Mouse (Mus musculus): ENCODE measurements around the gene Bub1. TPM values are rescaled to one million over a fixed set of nuclear protein-coding genes. Genes with fewer than 3 reads are reported as not detected.

Bub1 gene
- total RNA-seq, 4 experiments from 2014 or later, result 0.25 to 0.99 TPM; not detected in 2

DNA sequence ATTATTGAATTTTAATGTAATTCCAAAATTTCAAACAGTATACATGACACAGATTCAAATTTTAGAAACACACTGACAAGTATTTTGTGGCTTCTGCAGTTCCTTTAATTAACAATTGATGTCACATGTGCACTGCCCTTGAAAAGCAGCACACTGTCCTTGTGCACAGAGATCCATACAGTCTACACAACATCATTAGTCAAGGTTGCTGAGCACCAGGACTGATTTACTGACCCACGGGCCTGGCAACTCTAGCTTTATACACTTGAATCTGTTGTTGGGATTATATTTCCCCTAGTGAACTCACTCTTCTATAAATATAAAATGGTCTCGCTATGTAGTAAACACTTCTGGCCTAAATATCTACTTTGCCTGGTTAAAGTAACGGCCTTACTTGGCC is 56.7 kb downstream of the Bub1 start:
- no peak for DNase-seq (ENCODE audit: low spot score in 2 of 2)

DNA sequence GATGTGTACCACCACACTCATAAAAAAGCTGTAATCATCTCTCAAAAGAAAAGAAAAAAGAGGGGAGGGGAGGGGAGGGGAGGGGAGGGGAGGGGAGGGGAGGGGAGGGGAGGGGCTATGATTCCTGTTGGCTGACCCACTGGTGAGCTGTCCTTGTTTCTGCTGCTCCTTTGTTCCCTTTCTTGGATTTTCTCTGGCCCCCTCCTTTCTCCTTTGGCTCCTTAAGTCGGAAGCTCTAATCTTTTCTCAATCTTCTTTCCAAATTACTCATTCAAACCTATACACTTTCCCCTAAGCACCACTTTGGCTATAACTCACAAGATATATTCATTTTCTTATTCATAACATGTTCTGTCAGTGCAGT is 57.1 kb downstream of the Bub1 start:
- DNase-seq (ENCODE audit: low spot score in 2 of 2), result no peak

DNA sequence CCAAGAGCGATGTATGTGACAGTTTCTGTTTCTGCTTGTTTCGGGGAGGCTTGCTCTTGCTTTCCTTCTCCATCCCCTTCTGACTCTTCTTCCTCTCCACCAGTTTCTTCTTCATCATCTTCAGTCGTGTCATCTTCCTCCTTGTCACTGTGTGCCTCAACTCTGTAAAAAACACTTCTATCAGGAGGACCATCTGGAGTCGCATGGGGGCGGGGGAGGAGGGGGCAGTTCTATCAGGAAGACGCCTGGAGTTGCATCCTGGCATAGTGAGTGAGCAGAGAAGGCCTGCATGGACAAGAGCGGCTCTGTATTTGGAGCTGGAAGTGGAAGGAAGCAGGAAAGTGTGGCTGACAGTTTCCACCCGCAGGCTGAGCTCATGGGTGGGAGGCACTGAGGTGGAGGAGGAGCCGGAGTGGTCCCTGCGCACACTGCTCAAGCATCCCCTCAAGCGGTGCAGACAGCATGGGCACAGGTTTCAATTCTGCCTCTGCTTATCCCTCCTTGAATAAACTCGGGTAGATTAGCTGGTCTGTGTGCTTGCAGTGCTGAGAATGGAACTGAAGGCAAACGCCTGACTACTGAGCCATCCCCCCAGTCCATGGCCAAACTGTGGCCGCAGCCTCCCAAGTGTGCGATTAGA is 57.6 kb downstream of the Bub1 start:
- DNase-seq (ENCODE audit: low spot score in 2 of 2), result no peak

DNA sequence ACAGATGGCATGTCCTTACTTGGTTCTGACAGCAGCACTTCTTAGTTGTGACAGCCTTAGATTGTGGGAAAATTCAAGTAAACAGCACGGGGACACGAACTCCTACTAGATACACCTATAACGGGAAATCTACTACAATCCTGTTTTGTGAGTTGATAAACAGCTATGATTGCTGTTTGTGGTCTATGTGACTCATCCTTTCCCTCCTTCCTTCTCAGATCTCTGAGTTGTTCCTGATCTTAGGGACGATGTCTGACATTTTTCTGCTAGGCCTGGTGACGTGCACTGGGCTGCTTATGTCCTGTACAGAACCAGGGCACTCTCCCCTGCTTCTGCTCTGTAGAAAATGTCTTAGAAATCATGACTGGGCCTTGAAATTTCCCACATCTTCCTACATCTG is 70.1 kb downstream of the Bub1 start:
- no peak for DNase-seq (ENCODE audit: low spot score in 2 of 2)

DNA sequence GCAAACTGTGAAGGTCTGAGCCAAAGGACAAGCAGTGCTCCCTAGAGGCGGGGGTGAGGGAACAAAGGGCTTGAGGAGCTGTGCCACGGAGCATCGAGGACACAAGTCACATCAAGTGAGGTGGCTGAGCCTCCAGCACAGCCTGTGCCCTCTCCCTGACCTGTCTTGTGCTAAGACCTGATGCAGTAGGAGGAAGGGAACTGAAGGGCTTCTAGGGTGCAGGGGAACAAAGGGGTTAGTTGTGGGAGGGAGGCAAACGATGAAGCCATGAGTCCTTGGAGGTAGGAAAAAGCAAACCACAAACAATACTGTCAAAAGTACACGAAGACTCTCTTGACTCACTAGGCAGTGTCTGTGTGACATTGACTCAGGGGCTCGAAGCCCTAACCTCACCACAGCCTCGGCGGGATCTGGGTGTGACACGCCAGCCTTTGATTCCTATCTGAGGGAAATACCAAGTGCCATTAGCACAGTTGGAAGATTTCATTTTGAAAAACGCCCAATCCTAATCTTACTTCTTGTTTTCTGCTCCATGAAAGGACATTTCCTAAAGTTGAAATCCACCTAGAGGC is 71.2 kb downstream of the Bub1 start:
- no peak for DNase-seq (ENCODE audit: low spot score in 2 of 2)

DNA sequence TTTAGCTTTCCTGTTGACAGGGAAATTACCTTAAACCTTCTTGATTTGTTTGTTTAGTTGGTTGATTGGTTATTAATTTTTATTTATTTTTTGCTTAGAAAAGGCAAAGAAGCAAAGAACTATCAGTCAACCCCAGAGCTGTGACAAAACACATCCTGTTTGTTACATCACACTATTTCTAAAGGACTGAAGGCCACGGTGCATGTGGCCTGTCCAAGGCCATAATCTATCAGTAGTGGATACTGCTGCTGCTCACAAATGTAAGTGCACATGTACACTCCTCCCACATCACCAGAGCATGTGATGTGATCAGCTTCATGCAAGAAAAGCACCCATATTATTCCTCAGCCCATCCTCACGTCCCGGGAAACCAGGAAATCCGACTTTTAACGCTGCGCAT is 71.7 kb downstream of the Bub1 start:
- DNase-seq (ENCODE audit: low spot score in 2 of 2), result no peak

DNA sequence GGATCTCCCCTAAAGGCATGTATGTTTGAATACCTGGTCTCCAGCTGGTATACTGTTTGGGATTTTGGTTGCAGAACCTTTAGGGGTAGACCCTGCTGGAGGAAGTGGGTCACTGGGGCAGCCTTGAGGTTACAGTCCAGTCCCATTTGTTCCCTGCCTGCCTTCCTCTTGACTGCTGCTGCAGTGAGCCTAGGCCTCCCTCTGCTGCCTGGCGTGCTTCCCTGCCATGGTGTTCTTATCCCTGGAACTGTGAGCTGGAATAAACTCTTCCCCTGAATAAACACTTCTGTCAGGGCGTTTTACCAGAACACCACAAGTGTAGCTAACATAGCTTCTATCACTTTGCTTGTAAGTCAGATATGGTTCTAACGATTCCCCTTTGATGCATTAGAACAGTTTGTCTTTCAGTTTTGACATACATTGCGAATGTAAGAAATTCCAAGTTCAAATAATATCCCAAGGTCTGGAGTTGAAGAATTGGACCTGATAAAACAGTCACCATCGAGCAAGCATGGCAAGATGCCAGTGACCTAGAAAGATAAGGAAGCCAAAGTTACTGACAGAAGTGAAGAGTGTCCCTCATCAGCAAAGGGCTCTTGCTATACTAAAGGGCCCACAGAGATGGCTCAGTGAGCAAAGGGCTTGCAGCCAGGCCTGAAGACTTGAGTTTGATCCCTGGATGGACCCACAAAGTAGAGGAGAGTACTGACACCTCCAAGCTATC is 72.3 kb downstream of the Bub1 start:
- DNase-seq (ENCODE audit: low spot score in 2 of 2), result no peak

DNA sequence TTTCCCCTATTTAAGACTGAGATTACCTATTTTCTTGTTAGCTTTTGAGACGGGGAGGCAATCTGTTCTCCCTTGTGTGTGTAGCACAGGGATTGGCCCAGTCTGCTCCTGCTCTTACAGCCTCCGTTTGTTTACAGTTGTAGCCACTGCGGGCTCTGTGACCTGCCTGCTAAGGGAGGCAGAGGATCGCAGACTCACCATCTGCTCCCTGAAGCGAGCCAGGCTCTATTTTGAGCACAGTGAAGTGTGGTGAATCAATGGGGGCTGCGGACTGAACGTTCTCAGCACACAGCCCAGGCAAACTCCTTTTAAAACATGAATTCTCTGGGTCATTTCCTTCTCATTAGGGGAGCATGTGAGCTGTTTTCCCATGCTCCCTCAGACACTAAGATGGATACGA is 74.5 kb downstream of the Bub1 start:
- peak; percentile 49 to 55 for DNase-seq (ENCODE audit: low spot score in 2 of 2)

DNA sequence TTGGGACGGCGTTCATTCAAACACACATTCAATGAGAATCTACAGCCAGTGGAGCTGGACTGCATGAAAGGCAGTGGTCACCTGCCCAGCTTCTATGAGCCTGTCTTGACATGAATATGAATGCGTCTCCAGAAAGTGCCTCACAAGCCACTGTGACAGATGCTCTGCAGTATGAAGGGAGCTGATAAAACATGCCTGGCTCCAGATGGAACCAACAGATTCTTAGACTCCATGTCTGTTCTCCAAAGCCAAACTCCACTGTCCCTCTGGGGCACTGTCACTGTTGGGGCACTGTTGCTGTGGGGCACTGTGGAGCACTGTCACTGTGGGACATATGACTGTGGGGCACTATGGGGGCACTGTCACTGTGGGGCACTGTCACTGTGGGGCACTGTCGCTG is 77.6 kb downstream of the Bub1 start:
- no peak for DNase-seq (ENCODE audit: low spot score in 2 of 2)

DNA sequence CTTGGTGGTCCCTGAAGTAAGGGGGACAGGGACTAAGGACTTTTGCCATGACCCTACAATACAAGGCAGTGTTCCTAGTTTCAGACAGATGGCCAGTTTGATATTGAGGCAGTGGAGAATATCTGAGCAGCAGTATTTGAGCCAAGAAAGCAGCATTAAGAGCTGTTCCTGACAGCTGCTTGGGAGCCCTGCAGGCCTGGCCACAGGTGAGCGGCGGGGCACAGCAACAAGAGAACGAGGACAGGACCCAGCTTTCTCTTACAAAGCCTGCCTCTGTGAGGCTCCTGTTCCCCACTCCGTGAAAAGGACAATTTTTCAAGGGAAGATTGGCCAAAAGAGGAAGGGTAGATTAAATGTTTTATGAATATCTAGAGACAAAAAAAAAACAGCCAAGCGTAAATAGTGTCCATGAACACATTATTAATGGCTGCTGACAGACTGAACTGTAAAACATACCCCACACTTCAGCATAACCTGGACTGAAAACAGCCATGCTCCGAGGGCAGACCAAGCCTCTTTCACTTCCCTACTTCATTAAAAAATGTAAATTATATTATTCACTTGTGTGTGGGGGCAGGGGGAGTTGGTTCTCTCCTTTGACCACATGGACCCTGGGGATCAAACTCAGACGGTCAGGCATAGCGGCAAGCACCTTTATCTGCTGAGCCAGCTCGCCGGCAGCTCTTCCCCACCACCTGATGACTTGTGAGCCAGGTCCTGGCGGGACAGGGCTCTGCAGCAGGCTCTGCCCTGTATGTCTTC is 79.6 kb downstream of the Bub1 start:
- DNase-seq (ENCODE audit: low spot score in 2 of 2), result no peak

Other genes with a start within 250 kb of the Bub1 start
- gene Zfp661, start 244.8 kb downstream of the Bub1 start, total RNA-seq (2022), result 1 to 10 TPM; 7.1 to 8.6 (median 7.8) TPM
- 100 to 1,000 TPM in 2 of 4 experiments, 10 to 100 TPM in 2; 88.6 to 107 (median 96.5) TPM for gene Mrps5, start 244.6 kb downstream of the Bub1 start, total RNA-seq (2022)
- gene Mal, start 175.2 kb downstream of the Bub1 start, total RNA-seq (2022), result 100 to 1,000 TPM in 1 of 4 experiments, 10 to 100 TPM in 3; 85.6 to 103 (median 87.1) TPM
- 1 to 10 TPM in 1 of 4 experiments, under 1 TPM in 3; 0.54 to 1.1 (median 0.86) TPM for gene Mall, start 101.9 kb downstream of the Bub1 start, total RNA-seq (2022)
- 10 to 100 TPM; 20.6 to 21.7 (median 21.2) TPM for gene Nphp1, start 43.0 kb downstream of the Bub1 start, total RNA-seq (2022)
- gene Mtln, start 39.4 kb downstream of the Bub1 start, total RNA-seq (2022), result 10 to 100 TPM; 36.7 to 53.4 (median 48.4) TPM
- not detected for gene Acoxl, start 7.0 kb upstream of the Bub1 start, total RNA-seq (2022)